Mouse (Mus musculus): ENCODE results near the gene Rbfox1. TPM values are rescaled to one million over a fixed set of nuclear protein-coding genes. Genes with fewer than 3 reads are reported as not detected.

Gene Rbfox1
- total and polyA plus RNA-seq, 3 experiments = not detected

GRCm38 (mm10) chr16:6135016-6135415 lies 249.9 kb downstream of the Rbfox1 start:
- Histone ChIP-seq H3K27me3 (ENCODE audit: insufficient read depth, low read length) (no peaks in the 10 kb centered on the region), H3K9me3 (replicated peaks) (peaks cover 9% of the 10 kb centered on the region), H3K4me1 (ENCODE audit: insufficient read depth, low read depth, low read length) (no peaks in the 10 kb centered on the region), H3K4me3 (ENCODE audit: low read depth, low read length) (no peak overlapping the region), H3K36me3 (replicated peaks) (no peaks in the 10 kb centered on the region)
- TF ChIP-seq GATA2 (IDR thresholded peaks at IDR 0.05; ENCODE audit: borderline replicate concordance, low read depth, low read length) = no peak
- TF ChIP-seq GATA1 (IDR thresholded peaks at IDR 0.05; ENCODE audit: borderline replicate concordance, low read length) = no peak
- no peak for TF ChIP-seq CTCF (IDR thresholded peaks at IDR 0.05; ENCODE audit: low read depth, low read length)
- TF ChIP-seq TAL1 (conservative IDR thresholded peaks at IDR 0.05; ENCODE audit: low read depth, low read length) = no peak
- no peak for TF ChIP-seq POLR2AphosphoS5 (IDR thresholded peaks at IDR 0.05; ENCODE audit: insufficient replicate concordance, low read depth, low read length)
- ATAC-seq (ENCODE audit: extremely low read depth, insufficient number of reproducible peaks, low FRiP score, poor library complexity, severe bottlenecking) (no peak), DNase-seq (ENCODE audit: low spot score) (no peak)

DNA sequence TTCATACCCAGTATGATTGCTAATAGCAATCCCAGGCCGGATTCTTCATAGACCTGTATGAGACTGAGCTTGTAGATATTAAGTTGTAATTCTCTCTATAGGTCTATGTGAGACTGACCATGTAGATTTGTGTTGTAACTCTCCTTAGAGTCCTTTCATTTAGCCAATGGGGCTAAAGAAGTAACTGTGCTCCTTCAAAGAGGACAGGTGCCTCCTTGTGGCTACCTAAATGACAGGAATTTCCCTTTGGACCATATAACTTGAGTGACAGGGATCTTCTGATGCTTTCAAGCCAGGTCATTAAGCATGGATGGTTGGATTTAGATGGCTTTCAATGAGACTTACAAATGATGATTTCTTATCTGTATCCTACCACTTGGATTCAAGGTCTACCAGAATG lies 254.3 kb downstream of the Rbfox1 start:
- no peak for DNase-seq (ENCODE audit: low spot score)
- Histone ChIP-seq H3K9me3 (replicated peaks) (peaks cover 3% of the 10 kb centered on the region), H3K27me3 (ENCODE audit: insufficient read depth, low read length) (no peaks in the 10 kb centered on the region), H3K4me3 (ENCODE audit: low read depth, low read length) (no peak overlapping the region), H3K4me1 (ENCODE audit: insufficient read depth, low read depth, low read length) (no peaks in the 10 kb centered on the region), H3K36me3 (replicated peaks) (no peaks in the 10 kb centered on the region)
- TF ChIP-seq POLR2AphosphoS5 (IDR thresholded peaks at IDR 0.05; ENCODE audit: insufficient replicate concordance, low read depth, low read length) (no peak), TAL1 (conservative IDR thresholded peaks at IDR 0.05; ENCODE audit: low read depth, low read length) (no peak), CTCF (IDR thresholded peaks at IDR 0.05; ENCODE audit: low read depth, low read length) (no peak), GATA1 (IDR thresholded peaks at IDR 0.05; ENCODE audit: borderline replicate concordance, low read length) (no peak), GATA2 (IDR thresholded peaks at IDR 0.05; ENCODE audit: borderline replicate concordance, low read depth, low read length) (no peak)
- ATAC-seq (ENCODE audit: extremely low read depth, insufficient number of reproducible peaks, low FRiP score, poor library complexity, severe bottlenecking) = no peak

DNA sequence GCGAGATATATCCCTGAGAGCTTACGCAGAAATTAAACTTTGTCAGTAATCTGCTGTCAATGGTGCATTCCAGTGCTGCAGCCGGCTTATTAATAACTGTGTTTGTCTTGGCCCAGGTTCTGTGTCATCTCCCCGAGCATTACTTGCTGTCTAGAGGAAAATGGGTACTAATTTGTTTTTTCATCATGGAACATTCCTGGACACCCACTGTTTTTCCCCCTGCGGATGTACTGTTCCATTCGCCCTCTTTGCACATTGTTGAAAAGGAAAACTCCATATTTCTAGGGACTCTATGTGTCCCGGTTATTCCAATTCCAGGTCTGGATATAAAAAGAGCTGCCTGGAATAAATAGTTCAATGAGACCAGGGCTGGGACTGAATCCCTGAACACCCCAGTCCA lies 262.8 kb downstream of the Rbfox1 start:
- no peak for TF ChIP-seq GATA2 (IDR thresholded peaks at IDR 0.05; ENCODE audit: borderline replicate concordance, low read depth, low read length)
- TF ChIP-seq CTCF (IDR thresholded peaks at IDR 0.05; ENCODE audit: low read depth, low read length) = no peak
- no peak for TF ChIP-seq GATA1 (IDR thresholded peaks at IDR 0.05; ENCODE audit: borderline replicate concordance, low read length)
- TF ChIP-seq POLR2AphosphoS5 (IDR thresholded peaks at IDR 0.05; ENCODE audit: insufficient replicate concordance, low read depth, low read length) = no peak
- TF ChIP-seq TAL1 (conservative IDR thresholded peaks at IDR 0.05; ENCODE audit: low read depth, low read length) = no peak
- H3K27me3 ChIP-seq (ENCODE audit: insufficient read depth, low read length) = no peaks in the 10 kb centered on the region
- no peaks in the 10 kb centered on the region for H3K4me1 ChIP-seq (ENCODE audit: insufficient read depth, low read depth, low read length)
- peaks cover 12% of the 10 kb centered on the region for H3K9me3 ChIP-seq (replicated peaks)
- H3K36me3 ChIP-seq (replicated peaks) = no peaks in the 10 kb centered on the region
- no peak overlapping the region for H3K4me3 ChIP-seq (ENCODE audit: low read depth, low read length)
- ATAC-seq (ENCODE audit: extremely low read depth, insufficient number of reproducible peaks, low FRiP score, poor library complexity, severe bottlenecking) = no peak
- DNase-seq (ENCODE audit: low spot score) = no peak

GRCm38 (mm10) chr16:6149345-6149744 lies 264.2 kb downstream of the Rbfox1 start:
- Histone ChIP-seq H3K27me3 (ENCODE audit: insufficient read depth, low read length) (no peaks in the 10 kb centered on the region), H3K4me3 (ENCODE audit: low read depth, low read length) (no peak overlapping the region), H3K36me3 (replicated peaks) (no peaks in the 10 kb centered on the region), H3K4me1 (ENCODE audit: insufficient read depth, low read depth, low read length) (no peaks in the 10 kb centered on the region), H3K9me3 (replicated peaks) (peaks cover 19% of the 10 kb centered on the region)
- ATAC-seq (ENCODE audit: extremely low read depth, insufficient number of reproducible peaks, low FRiP score, poor library complexity, severe bottlenecking) = no peak
- no peak for TF ChIP-seq POLR2AphosphoS5 (IDR thresholded peaks at IDR 0.05; ENCODE audit: insufficient replicate concordance, low read depth, low read length)
- TF ChIP-seq TAL1 (conservative IDR thresholded peaks at IDR 0.05; ENCODE audit: low read depth, low read length) = no peak
- TF ChIP-seq CTCF (IDR thresholded peaks at IDR 0.05; ENCODE audit: low read depth, low read length) = no peak
- TF ChIP-seq GATA1 (IDR thresholded peaks at IDR 0.05; ENCODE audit: borderline replicate concordance, low read length) = no peak
- TF ChIP-seq GATA2 (IDR thresholded peaks at IDR 0.05; ENCODE audit: borderline replicate concordance, low read depth, low read length) = no peak
- DNase-seq (ENCODE audit: low spot score) = no peak

- DNase-seq (ENCODE audit: low spot score) (no peak), ATAC-seq (ENCODE audit: extremely low read depth, insufficient number of reproducible peaks, low FRiP score, poor library complexity, severe bottlenecking) (no peak)
- Histone ChIP-seq H3K36me3 (replicated peaks) (no peaks in the 10 kb centered on the region), H3K27me3 (ENCODE audit: insufficient read depth, low read length) (no peaks in the 10 kb centered on the region), H3K4me3 (ENCODE audit: low read depth, low read length) (no peak overlapping the region), H3K9me3 (replicated peaks) (peaks cover 25% of the 10 kb centered on the region), H3K4me1 (ENCODE audit: insufficient read depth, low read depth, low read length) (no peaks in the 10 kb centered on the region)
- TF ChIP-seq CTCF (IDR thresholded peaks at IDR 0.05; ENCODE audit: low read depth, low read length) (no peak), POLR2AphosphoS5 (IDR thresholded peaks at IDR 0.05; ENCODE audit: insufficient replicate concordance, low read depth, low read length) (no peak), GATA1 (IDR thresholded peaks at IDR 0.05; ENCODE audit: borderline replicate concordance, low read length) (no peak)
Observed at GRCm38 (mm10) chr16:6155556-6155955, 270.4 kb downstream of the Rbfox1 start.

GRCm38 (mm10) chr16:6164476-6164875 lies 279.3 kb downstream of the Rbfox1 start:
- TF ChIP-seq GATA1 (IDR thresholded peaks at IDR 0.05; ENCODE audit: borderline replicate concordance, low read length) (no peak), POLR2AphosphoS5 (IDR thresholded peaks at IDR 0.05; ENCODE audit: insufficient replicate concordance, low read depth, low read length) (no peak), CTCF (IDR thresholded peaks at IDR 0.05; ENCODE audit: low read depth, low read length) (no peak), TAL1 (conservative IDR thresholded peaks at IDR 0.05; ENCODE audit: low read depth, low read length) (no peak), GATA2 (IDR thresholded peaks at IDR 0.05; ENCODE audit: borderline replicate concordance, low read depth, low read length) (no peak)
- DNase-seq (ENCODE audit: low spot score) (no peak), ATAC-seq (ENCODE audit: extremely low read depth, insufficient number of reproducible peaks, low FRiP score, poor library complexity, severe bottlenecking) (no peak)
- no peaks in the 10 kb centered on the region for H3K27me3 ChIP-seq (ENCODE audit: insufficient read depth, low read length)
- no peaks in the 10 kb centered on the region for H3K4me1 ChIP-seq (ENCODE audit: insufficient read depth, low read depth, low read length)
- H3K9me3 ChIP-seq (replicated peaks) = peaks cover 16% of the 10 kb centered on the region
- H3K36me3 ChIP-seq (replicated peaks) = no peaks in the 10 kb centered on the region
- H3K4me3 ChIP-seq (ENCODE audit: low read depth, low read length) = no peak overlapping the region
